ENCODE assay signal across 10 mouse cellular contexts in genomic region chr6:112050548-112051184, GRCm38 (mm10).
A peak's percentile ranks its signal among the peaks of the same experiment; 100 is the strongest.
DNase-seq lines count a peak whose midpoint lies in the region.
"Had no signal": no experiment of that assay in that cellular context is flagged by ENCODE, and none has a peak within 500 bp of the region (broad histone marks: within the 10 kb centered on the region; RNA-seq: fewer than 3 reads in every experiment).

No protein-coding gene starts in this region.

- DNase-seq in layer of hippocampus, adult 18-20 months (ENCODE audit: low spot score in 2 of 2) = peak; percentile 10 to 30
- DNase-seq in layer of hippocampus, adult 9-10 months (ENCODE audit: low spot score) = no peak
- DNase-seq in ZHBTc4 (ENCODE audit: low read depth, low spot score) = peak; percentile 4
- DNase-seq in cerebellum, postnatal 36 days = peak; percentile 7 to 16
- DNase-seq in layer of hippocampus, postnatal 14 days (ENCODE audit: low spot score in 2 of 2) = peak; percentile 46 to 75
- no peak for DNase-seq in thymus, postnatal 25 days
- DNase-seq in gastrocnemius, postnatal 25 days = no peak
- DNase-seq in thymus, postnatal 36 days = no peak
- DNase-seq: liver; spleen, adult 18-20 months had no signal

Comparison
In these comparisons a context has a peak if more than half of its experiments do, and no peak if none do; other contexts are left out.
1. DNase-seq: peak in layer of hippocampus, adult 18-20 months (2 of 2), ZHBTc4 (single experiment), cerebellum, postnatal 36 days (2 of 2) and layer of hippocampus, postnatal 14 days (2 of 2); none in layer of hippocampus, adult 9-10 months (single experiment), thymus, postnatal 25 days (single experiment), gastrocnemius, postnatal 25 days (single experiment) and thymus, postnatal 36 days (0 of 2).